ENCODE assay signal across 10 mouse cellular contexts in genomic region chr14:108664864-108665263, GRCm38 (mm10).
"Had no signal": no experiment of that assay in that cellular context is flagged by ENCODE, and none has a peak within 500 bp of the region (broad histone marks: within the 10 kb centered on the region; RNA-seq: fewer than 3 reads in every experiment).

No protein-coding gene starts in this region.

- H3K4me1 ChIP-seq: limb, embryonic 15.5 days; liver, embryonic 12.5 days; midbrain, embryonic 10.5 days; neural tube, embryonic 12.5 days had no signal

- ATAC-seq: liver, embryonic 12.5 days had no signal

- H3K9me3 ChIP-seq: limb, embryonic 15.5 days; liver, embryonic 12.5 days; midbrain, embryonic 10.5 days; neural tube, embryonic 12.5 days had no signal

- H3K36me3 ChIP-seq: limb, embryonic 15.5 days; liver, embryonic 12.5 days; midbrain, embryonic 10.5 days; neural tube, embryonic 12.5 days had no signal

- H3K4me2 ChIP-seq: limb, embryonic 15.5 days; liver, embryonic 12.5 days; lung, embryonic 14.5 days; neural tube, embryonic 12.5 days had no signal

- H3K27ac ChIP-seq: limb, embryonic 15.5 days; liver, embryonic 12.5 days; midbrain, embryonic 10.5 days; neural tube, embryonic 12.5 days had no signal

- H3K9ac ChIP-seq: limb, embryonic 15.5 days; liver, embryonic 12.5 days; lung, embryonic 14.5 days; neural tube, embryonic 12.5 days had no signal

- H3K27me3 ChIP-seq: limb, embryonic 15.5 days; liver, embryonic 12.5 days; neural tube, embryonic 12.5 days had no signal

- DNase-seq: kidney, postnatal 10 days; lung, embryonic 14.5 days; lung, postnatal 10 days; lung, postnatal 4 days; midbrain, embryonic 14.5 days; thymus, postnatal 4 days had no signal

- H3K4me3 ChIP-seq: limb, embryonic 15.5 days; liver, embryonic 12.5 days; midbrain, embryonic 10.5 days; neural tube, embryonic 12.5 days had no signal
